Mouse (Mus musculus) forebrain, embryonic 10.5 days (tissue): ENCODE data around the gene Gm10295. TPM values are rescaled to one million over a fixed set of nuclear protein-coding genes. Genes with fewer than 3 reads are reported as not detected.

ENCODE experiments used
- DNase-seq: peaks from one replicate; pipeline ENCODE4 v3.0.0-alpha.2; 2017; ENCODE audit warnings: low spot score; ENCODE audit errors: extremely low spot score
- H3K27ac ChIP-seq: fragments of 300-500 bp; sonication (generic); 2 replicates; pipeline ENCODE4 v1.5.1; 2016; ENCODE audit warnings: mild to moderate bottlenecking
- H3K27me3 ChIP-seq: fragments of 300-500 bp; sonication (generic); 2 replicates; pipeline ENCODE4 v1.6.1; 2016; ENCODE audit warnings: mild to moderate bottlenecking; ENCODE audit not compliant: poor library complexity, severe bottlenecking
- H3K36me3 ChIP-seq: fragments of 300-500 bp; sonication (generic); replicated peaks from 2 replicates; pipeline ENCODE4 v1.6.1; 2016; ENCODE audit warnings: mild to moderate bottlenecking, moderate library complexity
- H3K4me1 ChIP-seq: fragments of 300-500 bp; sonication (generic); 2 replicates; pipeline ENCODE4 v1.6.1; 2016
- H3K4me3 ChIP-seq: fragments of 300-500 bp; sonication (generic); 2 replicates; pipeline ENCODE4 v1.5.1; 2016; ENCODE audit warnings: mild to moderate bottlenecking, moderate library complexity
- H3K9me3 ChIP-seq: fragments of 300-500 bp; sonication (generic); 2 replicates; pipeline ENCODE4 v1.6.1; 2016; ENCODE audit warnings: mild to moderate bottlenecking, moderate library complexity
- WGBS: fragments of 180-500 bp; shearing (Covaris S2); methylation state at CpG from one replicate; pipeline ENCODE4 v1.1.7; 2016; 5-methylcytosine and 5-hydroxymethylcytosine counted together
- polyA plus RNA-seq: library from polyadenylated mRNA; unstranded; fragments of >200 nt; fragmentation: Nextera tagmentation; extraction: Ambion mirVana; gene quantifications from 2 replicates; pipeline ENCODE4 v1.2.1, GENCODE M21; 2016

Gene Gm10295
- polyA plus RNA-seq, 1 experiment from 2014 or later, result not detected

DNA sequence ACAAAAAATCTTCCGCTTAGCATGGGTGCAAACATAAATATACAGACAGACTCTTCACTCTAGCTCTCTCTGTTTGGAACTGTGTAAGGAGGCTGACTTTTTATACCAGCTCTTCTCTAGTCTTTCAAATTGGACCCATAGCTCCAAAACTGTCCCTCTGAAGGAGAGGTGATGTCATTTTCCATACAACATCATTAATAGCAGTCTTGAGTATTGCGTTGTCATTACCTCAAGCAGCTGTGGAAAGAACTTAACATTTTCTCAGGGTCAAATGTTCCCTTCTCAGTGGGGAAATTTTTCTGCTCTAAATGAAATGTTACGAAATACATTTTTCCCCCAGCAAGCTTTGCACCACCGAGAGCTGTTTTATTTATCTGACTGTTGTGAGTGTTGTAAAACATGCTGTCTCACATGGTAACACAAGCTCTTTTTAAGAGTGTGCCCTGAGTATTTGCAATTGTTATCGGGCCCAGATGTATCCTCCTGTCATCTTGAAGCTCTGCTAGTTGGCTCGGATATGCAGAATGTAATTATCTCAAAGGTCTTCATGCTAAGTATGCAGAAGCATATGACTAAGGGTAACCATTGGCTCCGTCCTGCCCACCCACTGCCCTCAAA is 38.0 kb downstream of the Gm10295 start:
- Histone ChIP-seq H3K27ac (no peak overlapping the region), H3K27me3 (no peaks in the 10 kb centered on the region; the same call in 1 of the 2 replicates), H3K4me3 (no peak overlapping the region), H3K9me3 (no peaks in the 10 kb centered on the region), H3K36me3 (no peaks in the 10 kb centered on the region), H3K4me1 (no peaks in the 10 kb centered on the region)
- 90% methylated on average over 7 of the region's 7 CpGs for WGBS
- DNase-seq, result no peak

DNA sequence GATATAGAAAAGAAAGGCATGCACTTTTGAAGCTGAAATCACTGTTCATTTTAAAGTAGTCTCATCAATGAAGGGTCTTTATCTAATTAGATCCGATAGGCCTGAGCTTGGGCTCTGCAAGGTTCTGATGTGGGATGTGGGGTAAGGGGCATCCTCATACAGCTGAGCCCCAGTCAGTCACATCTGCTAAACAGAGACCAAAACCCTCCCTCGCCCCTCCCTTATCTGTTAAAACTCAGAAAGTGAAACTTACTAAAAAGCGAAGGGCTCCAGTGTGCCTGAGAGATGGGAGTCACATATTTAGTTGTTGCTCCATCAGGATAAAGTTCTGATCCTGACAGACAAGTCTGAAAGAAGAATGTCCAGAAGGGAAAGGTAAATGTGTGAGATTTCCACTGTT is 38.9 kb downstream of the Gm10295 start:
- Histone ChIP-seq H3K9me3 (no peaks in the 10 kb centered on the region), H3K27ac (no peak overlapping the region), H3K4me1 (peaks cover 4% of the 10 kb centered on the region; the same call in 1 of the 2 replicates), H3K27me3 (no peaks in the 10 kb centered on the region; the same call in 1 of the 2 replicates), H3K4me3 (no peak overlapping the region), H3K36me3 (no peaks in the 10 kb centered on the region)
- WGBS, result 88% methylated on average over 3 of the region's 3 CpGs
- DNase-seq, result no peak

DNA sequence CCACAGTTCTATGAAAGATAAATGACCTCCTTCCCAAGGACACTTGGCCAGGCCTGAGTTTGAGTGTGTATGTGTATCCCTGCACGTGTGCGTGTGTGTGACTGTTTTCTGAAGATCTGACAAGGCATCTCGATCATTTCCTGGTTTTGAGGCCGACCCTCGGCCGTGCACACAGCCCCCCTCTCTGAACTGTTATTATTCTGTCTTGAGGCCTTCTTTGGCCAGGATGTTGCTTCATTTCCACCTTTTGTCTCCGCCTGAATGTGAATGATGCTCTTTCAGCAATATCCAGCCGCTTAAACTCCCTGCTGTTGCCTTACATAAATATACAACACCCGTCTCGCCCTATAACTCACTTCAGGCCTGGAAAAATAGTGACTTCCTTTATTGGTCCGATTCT is 39.9 kb downstream of the Gm10295 start:
- H3K4me3 ChIP-seq, result no peak overlapping the region
- no peaks in the 10 kb centered on the region for H3K9me3 ChIP-seq
- no peaks in the 10 kb centered on the region for H3K27me3 ChIP-seq
- H3K27ac ChIP-seq, result no peak overlapping the region
- H3K4me1 ChIP-seq, result peaks cover 5% of the 10 kb centered on the region; the same call in 1 of the 2 replicates
- H3K36me3 ChIP-seq, result no peaks in the 10 kb centered on the region
- DNase-seq, result no peak
- WGBS, result 79% methylated on average over 11 of the region's 11 CpGs

DNA sequence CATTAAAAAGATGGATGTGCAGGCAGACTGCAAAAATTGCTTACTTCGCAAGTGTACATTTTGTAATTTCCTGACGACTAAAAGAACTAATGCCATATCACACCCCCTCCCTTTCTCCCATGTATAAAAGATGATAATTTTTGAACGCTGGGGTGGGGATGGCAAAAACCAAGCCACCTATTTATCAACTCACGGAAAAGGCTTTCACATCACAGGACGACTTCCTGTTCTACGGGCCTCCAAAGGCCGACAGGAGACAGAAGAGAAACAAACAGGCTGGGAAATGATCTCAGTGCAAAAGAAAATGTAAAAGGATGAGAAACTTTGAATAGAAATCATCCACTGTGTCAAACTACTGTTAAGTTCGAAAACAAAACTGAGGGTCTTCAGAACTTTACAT is 43.2 kb downstream of the Gm10295 start:
- H3K4me3 ChIP-seq, result no peak overlapping the region
- H3K27me3 ChIP-seq, result no peaks in the 10 kb centered on the region
- no peak overlapping the region for H3K27ac ChIP-seq
- peaks cover 5% of the 10 kb centered on the region; the same call in 1 of the 2 replicates for H3K4me1 ChIP-seq
- 78% methylated on average over 8 of the region's 8 CpGs for WGBS
- no peaks in the 10 kb centered on the region for H3K9me3 ChIP-seq
- no peak for DNase-seq
- no peaks in the 10 kb centered on the region for H3K36me3 ChIP-seq

DNA sequence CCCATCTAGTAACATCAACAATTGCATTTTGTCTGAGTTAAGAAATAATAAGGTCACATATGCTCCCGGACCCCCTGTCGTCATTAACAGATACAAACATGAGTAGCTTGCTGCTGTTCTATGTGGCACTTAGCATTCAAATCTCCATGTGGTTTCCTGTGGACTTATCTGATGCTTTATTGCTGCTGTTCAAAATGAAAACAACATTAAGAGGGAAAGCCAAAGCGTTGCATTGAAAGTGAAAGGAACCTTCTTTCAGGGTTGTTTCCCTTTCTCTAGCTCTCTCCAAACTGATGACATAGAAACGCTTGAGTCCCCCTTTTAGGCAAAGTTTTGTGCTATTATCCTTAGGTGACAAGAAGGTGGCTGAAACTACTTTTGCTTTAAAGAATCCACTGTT is 48.6 kb downstream of the Gm10295 start:
- no peaks in the 10 kb centered on the region for H3K9me3 ChIP-seq
- 91% methylated on average over 4 of the region's 4 CpGs for WGBS
- H3K27me3 ChIP-seq, result no peaks in the 10 kb centered on the region
- no peak overlapping the region for H3K27ac ChIP-seq
- H3K4me1 ChIP-seq, result peaks cover 5% of the 10 kb centered on the region; the same call in 1 of the 2 replicates
- no peak overlapping the region for H3K4me3 ChIP-seq
- no peak for DNase-seq
- no peaks in the 10 kb centered on the region for H3K36me3 ChIP-seq
